Mouse (Mus musculus) intestine, postnatal 0 days (tissue): ENCODE measurements around the gene Tent5b. TPM values are rescaled to one million over a fixed set of nuclear protein-coding genes. Genes with fewer than 3 reads are reported as not detected.

ENCODE experiments used
- ATAC-seq: fragments of 200-750 bp; cut with Nextera tagmentation; 2 replicates; pipeline ENCODE4 v1.8.0; 2017; ENCODE audit warnings: mild to moderate bottlenecking, moderate TSS enrichment, moderate library complexity
- H3K27ac ChIP-seq: fragments of 300-500 bp; sonication (generic); 2 replicates; pipeline ENCODE4 v1.5.1; 2014; ENCODE audit warnings: mild to moderate bottlenecking, low read depth, low read length, moderate library complexity
- H3K27me3 ChIP-seq: fragments of 300-500 bp; sonication (generic); replicated peaks from 2 replicates; pipeline ENCODE4 v1.6.1; 2014; ENCODE audit warnings: low read length, mixed read lengths; ENCODE audit not compliant: control insufficient read depth, insufficient read depth
- H3K36me3 ChIP-seq: fragments of 300-500 bp; sonication (generic); 2 replicates; pipeline ENCODE4 v1.6.1; 2014; ENCODE audit warnings: mild to moderate bottlenecking, moderate library complexity; ENCODE audit not compliant: control insufficient read depth, insufficient read depth
- H3K4me1 ChIP-seq: fragments of 300-500 bp; sonication (generic); replicated peaks from 2 replicates; pipeline ENCODE4 v1.6.1; 2014; ENCODE audit warnings: antibody characterized with exemption, low read length, mixed read lengths; ENCODE audit not compliant: control insufficient read depth, insufficient read depth
- H3K4me2 ChIP-seq: fragments of 300-500 bp; sonication (generic); replicated peaks from 2 replicates; pipeline ENCODE4 v1.6.1; 2014; ENCODE audit warnings: low read depth, mild to moderate bottlenecking, moderate library complexity
- H3K4me3 ChIP-seq: fragments of 300-500 bp; sonication (generic); 2 replicates; pipeline ENCODE4 v1.5.1; 2014; ENCODE audit warnings: low read depth, low read length
- H3K9ac ChIP-seq: fragments of 300-500 bp; sonication (generic); 2 replicates; pipeline ENCODE4 v1.6.1; 2014; ENCODE audit warnings: mild to moderate bottlenecking, low read depth, low read length
- H3K9me3 ChIP-seq: fragments of 300-500 bp; sonication (generic); 2 replicates; pipeline ENCODE4 v1.6.1; 2016; ENCODE audit warnings: mixed run types; ENCODE audit not compliant: control insufficient read depth
- CTCF ChIP-seq: sonication (generic); IDR thresholded peaks from 2 replicates; pipeline ENCODE4 v1.5.1; 2016; ENCODE audit warnings: low read depth, mild to moderate bottlenecking, control low read depth, antibody characterized with exemption, moderate library complexity
- WGBS: fragments of 180-500 bp; shearing (Covaris S2); extraction: QIAGEN DNeasy Blood & Tissue Kit; methylation state at CpG from one replicate; pipeline ENCODE4 v1.1.7; 2014; 5-methylcytosine and 5-hydroxymethylcytosine counted together
- polyA plus RNA-seq: library from polyadenylated mRNA; unstranded; fragments of >200 nt; fragmentation: Nextera tagmentation; extraction: Ambion mirVana; gene quantifications from 2 replicates; pipeline ENCODE4 v1.2.1, GENCODE M21; 2015

Gene Tent5b
- polyA plus RNA-seq, 1 experiment from 2014 or later = 1.8 TPM

DNA sequence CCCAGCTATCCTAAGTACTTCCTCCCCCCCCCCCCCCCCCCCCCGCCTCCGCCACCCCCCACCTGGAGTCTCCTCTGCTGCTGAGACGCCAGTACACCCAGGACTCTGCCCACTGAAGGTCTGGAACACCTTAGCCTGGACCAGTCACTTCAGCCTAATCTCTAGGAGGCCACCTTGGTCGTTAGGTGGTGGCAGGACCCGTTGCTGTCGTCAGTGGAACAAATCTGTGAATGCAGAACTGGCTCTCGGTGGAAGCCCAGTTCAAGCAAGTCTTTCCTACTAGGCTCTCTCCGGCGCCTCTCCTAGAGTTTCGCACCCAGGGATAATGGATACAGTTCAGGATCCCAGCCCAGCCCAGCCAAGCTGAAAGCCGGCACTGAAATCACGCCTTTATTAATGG lies 14.0 kb downstream of the Tent5b start:
- Histone ChIP-seq H3K4me1 (0 out of 2 replicates have a peak, but pooled peaks cover 3% of the 10 kb centered on the region), H3K9me3 (no peaks in the 10 kb centered on the region), H3K36me3 (no peaks in the 10 kb centered on the region), H3K4me2 (peak overlapping the region; percentile 69), H3K4me3 (peak overlapping the region; percentile 30), H3K9ac (0 out of 2 replicates have a peak overlapping the region, but pooled peaks have one; percentile 13), H3K27me3 (peaks cover 38% of the 10 kb centered on the region), H3K27ac (peak overlapping the region; percentile 67)
- TF ChIP-seq CTCF = no peak
- WGBS = 14% methylated on average over 9 of the region's 12 CpGs
- ATAC-seq = no peak; the same call in 1 of the 2 replicates

DNA sequence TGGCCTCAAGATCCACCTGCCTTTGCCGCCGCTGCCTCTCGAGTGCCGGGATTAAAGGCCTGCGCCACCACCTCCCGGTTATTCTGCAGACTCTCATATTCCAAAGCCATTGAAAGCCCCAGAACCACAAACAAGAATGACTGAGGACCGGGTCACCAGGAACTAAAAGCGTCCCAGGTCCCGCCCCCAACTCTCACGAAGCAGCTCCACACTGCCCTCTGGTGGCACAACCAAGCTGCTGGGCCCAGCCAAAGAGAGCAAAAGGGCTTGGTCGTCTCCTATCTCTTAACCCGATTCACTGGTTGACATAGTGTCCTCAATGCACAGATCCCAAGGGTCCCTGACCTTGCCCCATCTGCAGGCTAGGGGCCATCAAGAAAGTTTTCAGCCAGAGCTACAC lies 14.5 kb downstream of the Tent5b start:
- Histone ChIP-seq H3K9ac (0 out of 2 replicates have a peak overlapping the region, but pooled peaks have one; percentile 13), H3K27ac (peak overlapping the region; percentile 67)
- peak; percentile 63 for ATAC-seq

DNA sequence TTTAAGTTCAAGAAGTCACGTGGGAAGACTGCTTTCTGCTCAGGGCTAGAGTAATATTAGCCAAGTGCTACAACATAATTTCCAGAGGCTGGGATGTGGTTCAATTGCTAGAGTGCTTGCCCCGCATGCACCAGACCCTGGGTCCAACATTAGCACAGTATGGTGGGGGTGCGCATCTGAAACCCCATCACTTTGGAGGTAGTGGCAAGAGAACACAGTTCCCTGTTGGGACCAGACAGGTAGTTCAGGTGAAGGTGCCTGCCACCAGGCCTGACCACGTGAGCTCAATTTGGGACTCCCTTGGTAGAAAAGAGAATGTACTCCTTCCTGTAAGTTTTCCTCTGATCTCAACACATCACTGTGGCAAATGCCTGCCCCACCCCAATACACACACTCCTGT lies 14.9 kb downstream of the Tent5b start:
- 0 out of 2 replicates have a peak, but pooled peaks cover 3% of the 10 kb centered on the region for H3K4me1 ChIP-seq

More for the DNA sequence above, 14.5 kb downstream of the Tent5b start:
- H3K4me2 ChIP-seq = peak overlapping the region; percentile 69
- peak; percentile 96 for TF ChIP-seq CTCF
- H3K27me3 ChIP-seq = peaks cover 43% of the 10 kb centered on the region
- WGBS = 2% methylated on average over 12 of the region's 12 CpGs
- no peaks in the 10 kb centered on the region for H3K9me3 ChIP-seq
- H3K4me3 ChIP-seq = peak overlapping the region; percentile 30
- no peaks in the 10 kb centered on the region for H3K36me3 ChIP-seq
- H3K4me1 ChIP-seq = 0 out of 2 replicates have a peak, but pooled peaks cover 3% of the 10 kb centered on the region

DNA sequence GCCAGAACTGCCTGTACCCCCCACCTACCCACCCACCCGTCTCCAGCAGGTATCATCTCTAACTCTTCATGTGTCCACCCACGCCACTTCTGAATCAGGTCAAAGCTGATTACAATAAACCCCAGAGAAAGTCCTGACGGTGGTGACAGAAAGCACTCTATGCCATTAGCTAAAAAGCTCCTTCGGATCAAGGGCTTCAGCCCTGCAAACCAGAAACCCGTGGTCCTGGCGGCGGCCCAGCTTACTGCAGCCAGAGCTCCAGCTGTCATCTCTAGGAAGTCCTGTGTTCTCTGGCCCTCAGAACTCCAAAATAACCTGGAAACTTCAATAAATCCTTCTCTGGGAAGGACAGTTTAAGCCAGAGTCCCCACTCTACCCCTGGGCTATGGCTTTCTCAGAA lies 15.8 kb downstream of the Tent5b start:
- H3K27me3 ChIP-seq = peaks cover 54% of the 10 kb centered on the region
- WGBS = 37% methylated on average over 7 of the region's 7 CpGs
- ATAC-seq = no peak

More for the DNA sequence above, 14.9 kb downstream of the Tent5b start:
- Histone ChIP-seq H3K9ac (no peak overlapping the region), H3K27ac (no peak overlapping the region), H3K4me3 (no peak overlapping the region), H3K36me3 (no peaks in the 10 kb centered on the region), H3K4me2 (no peak overlapping the region), H3K9me3 (no peaks in the 10 kb centered on the region), H3K27me3 (peaks cover 48% of the 10 kb centered on the region)
- no peak for TF ChIP-seq CTCF
- WGBS = 69% methylated on average over 4 of the region's 4 CpGs
- no peak for ATAC-seq

DNA sequence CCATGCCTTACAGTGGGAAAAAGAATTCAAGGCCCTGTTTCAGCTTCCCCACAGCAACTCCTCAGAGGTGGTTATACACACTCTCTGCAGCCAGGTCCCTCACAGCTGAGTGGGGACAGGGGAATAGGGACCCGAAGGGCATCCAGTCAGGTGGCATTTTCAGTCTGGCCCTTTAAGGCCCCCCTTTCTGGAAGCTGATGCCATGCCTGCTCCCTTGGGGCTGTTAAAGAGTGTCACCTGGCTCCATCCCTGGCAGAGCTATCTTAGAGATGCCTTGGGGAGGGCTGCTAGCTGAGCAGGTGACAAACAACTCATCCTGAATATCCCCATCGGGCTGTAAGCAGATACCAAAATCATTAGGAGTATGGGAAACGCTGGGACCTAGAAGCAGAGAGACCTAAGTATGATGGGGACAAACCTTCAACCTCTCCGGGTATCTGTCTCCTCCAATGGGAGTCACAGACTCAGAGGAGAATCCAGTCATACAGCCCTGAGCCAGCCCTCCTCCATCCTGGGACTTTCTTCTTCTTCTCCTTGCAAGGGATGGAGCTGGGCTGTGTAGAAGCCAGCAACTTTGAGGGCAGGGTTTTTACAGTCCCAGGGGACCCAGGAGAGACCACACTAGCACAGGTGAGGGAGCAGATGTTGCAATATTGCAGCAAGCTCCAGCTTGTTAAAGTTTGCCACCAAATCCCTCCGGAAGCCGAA lies 17.0 kb downstream of the Tent5b start:
- WGBS = 23% methylated on average over 6 of the region's 6 CpGs
- ATAC-seq = no peak

More for the DNA sequence above, 15.8 kb downstream of the Tent5b start:
- H3K36me3 ChIP-seq = no peaks in the 10 kb centered on the region
- no peak overlapping the region for H3K9ac ChIP-seq
- H3K4me2 ChIP-seq = no peak overlapping the region
- H3K4me1 ChIP-seq = 0 out of 2 replicates have a peak, but pooled peaks cover 3% of the 10 kb centered on the region
- H3K4me3 ChIP-seq = no peak overlapping the region
- no peak overlapping the region for H3K27ac ChIP-seq
- no peak for TF ChIP-seq CTCF
- no peaks in the 10 kb centered on the region for H3K9me3 ChIP-seq

DNA sequence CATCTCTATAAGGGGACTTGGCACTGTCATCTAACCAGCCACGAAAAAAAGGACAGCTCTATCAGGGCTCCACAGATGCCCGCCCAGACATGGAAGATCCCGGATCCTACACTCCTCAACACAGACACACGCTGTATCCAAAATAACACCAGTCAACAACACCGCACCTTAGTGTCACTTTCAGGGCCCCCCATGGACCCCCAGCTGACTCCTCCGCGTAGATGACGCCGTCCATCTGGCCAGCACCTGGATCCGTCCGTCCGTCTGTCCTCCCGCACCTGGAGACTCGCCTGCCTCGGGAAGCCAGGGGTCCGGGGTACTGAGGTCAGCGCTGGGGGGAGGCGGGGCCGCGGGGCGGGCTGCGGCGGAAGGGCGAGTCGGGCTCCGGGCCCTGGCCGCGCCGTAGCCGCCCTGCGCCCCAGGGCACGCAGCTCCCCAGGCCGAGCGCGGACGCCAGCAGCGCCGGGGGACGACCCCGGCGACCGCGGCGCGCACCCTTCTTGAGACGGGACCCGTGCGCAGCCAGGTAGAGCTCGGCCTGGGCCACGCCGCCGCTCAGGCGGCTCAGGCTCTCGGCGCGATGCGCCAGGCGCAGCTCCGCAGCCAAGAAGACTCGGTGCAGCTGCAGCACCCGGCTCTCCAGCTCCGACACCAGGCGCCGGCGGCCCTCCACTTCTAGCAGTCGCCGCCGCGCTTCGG lies 17.7 kb downstream of the Tent5b start:
- H3K4me3 ChIP-seq = peak overlapping the region; percentile 56
- peak overlapping the region; percentile 93 for H3K4me2 ChIP-seq
- peaks cover 65% of the 10 kb centered on the region for H3K27me3 ChIP-seq
- TF ChIP-seq CTCF = no peak
- no peak overlapping the region for H3K27ac ChIP-seq
- H3K36me3 ChIP-seq = no peaks in the 10 kb centered on the region
- H3K9me3 ChIP-seq = no peaks in the 10 kb centered on the region
- ATAC-seq = no peak
- H3K4me1 ChIP-seq = 0 out of 2 replicates have a peak, but pooled peaks cover 3% of the 10 kb centered on the region
- WGBS = under 1% methylated on average over 59 of the region's 70 CpGs
- peak overlapping the region; percentile 27 for H3K9ac ChIP-seq

More for the DNA sequence above, 17.0 kb downstream of the Tent5b start:
- TF ChIP-seq CTCF = no peak
- Histone ChIP-seq H3K4me1 (0 out of 2 replicates have a peak, but pooled peaks cover 3% of the 10 kb centered on the region), H3K36me3 (no peaks in the 10 kb centered on the region), H3K9me3 (no peaks in the 10 kb centered on the region), H3K4me2 (no peak overlapping the region), H3K9ac (no peak overlapping the region), H3K27me3 (peaks cover 65% of the 10 kb centered on the region), H3K27ac (no peak overlapping the region), H3K4me3 (no peak overlapping the region)
